Mouse (Mus musculus) intestine, postnatal 0 days (tissue): Measurements from ENCODE around the gene Dock9. TPM values are rescaled to one million over a fixed set of nuclear protein-coding genes. Genes with fewer than 3 reads are reported as not detected.

Source experiments
- ATAC-seq: fragments of 200-750 bp; cut with Nextera tagmentation; 2 replicates; pipeline ENCODE4 v1.8.0; 2017; ENCODE audit warnings: mild to moderate bottlenecking, moderate TSS enrichment, moderate library complexity
- H3K27ac ChIP-seq: fragments of 300-500 bp; sonication (generic); 2 replicates; pipeline ENCODE4 v1.5.1; 2014; ENCODE audit warnings: mild to moderate bottlenecking, low read depth, low read length, moderate library complexity
- H3K27me3 ChIP-seq: fragments of 300-500 bp; sonication (generic); replicated peaks from 2 replicates; pipeline ENCODE4 v1.6.1; 2014; ENCODE audit warnings: low read length, mixed read lengths; ENCODE audit not compliant: control insufficient read depth, insufficient read depth
- H3K36me3 ChIP-seq: fragments of 300-500 bp; sonication (generic); 2 replicates; pipeline ENCODE4 v1.6.1; 2014; ENCODE audit warnings: mild to moderate bottlenecking, moderate library complexity; ENCODE audit not compliant: control insufficient read depth, insufficient read depth
- H3K4me1 ChIP-seq: fragments of 300-500 bp; sonication (generic); replicated peaks from 2 replicates; pipeline ENCODE4 v1.6.1; 2014; ENCODE audit warnings: antibody characterized with exemption, low read length, mixed read lengths; ENCODE audit not compliant: control insufficient read depth, insufficient read depth
- H3K4me2 ChIP-seq: fragments of 300-500 bp; sonication (generic); replicated peaks from 2 replicates; pipeline ENCODE4 v1.6.1; 2014; ENCODE audit warnings: low read depth, mild to moderate bottlenecking, moderate library complexity
- H3K4me3 ChIP-seq: fragments of 300-500 bp; sonication (generic); 2 replicates; pipeline ENCODE4 v1.5.1; 2014; ENCODE audit warnings: low read depth, low read length
- H3K9ac ChIP-seq: fragments of 300-500 bp; sonication (generic); 2 replicates; pipeline ENCODE4 v1.6.1; 2014; ENCODE audit warnings: mild to moderate bottlenecking, low read depth, low read length
- H3K9me3 ChIP-seq: fragments of 300-500 bp; sonication (generic); 2 replicates; pipeline ENCODE4 v1.6.1; 2016; ENCODE audit warnings: mixed run types; ENCODE audit not compliant: control insufficient read depth
- CTCF ChIP-seq: sonication (generic); IDR thresholded peaks from 2 replicates; pipeline ENCODE4 v1.5.1; 2016; ENCODE audit warnings: low read depth, mild to moderate bottlenecking, control low read depth, antibody characterized with exemption, moderate library complexity
- WGBS: fragments of 180-500 bp; shearing (Covaris S2); extraction: QIAGEN DNeasy Blood & Tissue Kit; methylation state at CpG from one replicate; pipeline ENCODE4 v1.1.7; 2014; 5-methylcytosine and 5-hydroxymethylcytosine counted together
- polyA plus RNA-seq: library from polyadenylated mRNA; unstranded; fragments of >200 nt; fragmentation: Nextera tagmentation; extraction: Ambion mirVana; gene quantifications from 2 replicates; pipeline ENCODE4 v1.2.1, GENCODE M21; 2015

Dock9 gene
- polyA plus RNA-seq, 1 experiment from 2014 or later = 6.2 TPM

GRCm38 (mm10) chr14:121553785-121554184 lies 243.9 kb downstream of the Dock9 start:
- no peaks in the 10 kb centered on the region for H3K27me3 ChIP-seq
- no peak for TF ChIP-seq CTCF
- H3K36me3 ChIP-seq = peaks cover 39% of the 10 kb centered on the region
- H3K4me3 ChIP-seq = no peak overlapping the region
- H3K9ac ChIP-seq = no peak overlapping the region
- H3K9me3 ChIP-seq = no peaks in the 10 kb centered on the region
- H3K4me2 ChIP-seq = no peak overlapping the region
- ATAC-seq = no peak
- H3K27ac ChIP-seq = no peak overlapping the region
- H3K4me1 ChIP-seq = peaks cover 4% of the 10 kb centered on the region; the same call in 1 of the 2 replicates

GRCm38 (mm10) chr14:121552586-121552985 lies 245.1 kb downstream of the Dock9 start:
- peaks cover 4% of the 10 kb centered on the region; the same call in 1 of the 2 replicates for H3K4me1 ChIP-seq
- no peak overlapping the region for H3K4me3 ChIP-seq
- no peak overlapping the region for H3K27ac ChIP-seq
- peaks cover 36% of the 10 kb centered on the region for H3K36me3 ChIP-seq
- no peak for ATAC-seq
- H3K27me3 ChIP-seq = no peaks in the 10 kb centered on the region
- no peak overlapping the region for H3K4me2 ChIP-seq
- TF ChIP-seq CTCF = no peak
- H3K9me3 ChIP-seq = no peaks in the 10 kb centered on the region
- WGBS = 81% methylated on average over 5 of the region's 5 CpGs
- no peak overlapping the region for H3K9ac ChIP-seq

GRCm38 (mm10) chr14:121549834-121550233 lies 247.8 kb downstream of the Dock9 start:
- no peak for ATAC-seq
- 73% methylated on average over 6 of the region's 6 CpGs for WGBS
- no peaks in the 10 kb centered on the region for H3K9me3 ChIP-seq
- H3K4me1 ChIP-seq = peaks cover 4% of the 10 kb centered on the region; the same call in 1 of the 2 replicates
- no peak overlapping the region for H3K4me2 ChIP-seq
- no peak overlapping the region for H3K4me3 ChIP-seq
- H3K27ac ChIP-seq = no peak overlapping the region
- no peaks in the 10 kb centered on the region for H3K27me3 ChIP-seq
- H3K9ac ChIP-seq = no peak overlapping the region
- TF ChIP-seq CTCF = no peak
- H3K36me3 ChIP-seq = peaks cover 32% of the 10 kb centered on the region

DNA sequence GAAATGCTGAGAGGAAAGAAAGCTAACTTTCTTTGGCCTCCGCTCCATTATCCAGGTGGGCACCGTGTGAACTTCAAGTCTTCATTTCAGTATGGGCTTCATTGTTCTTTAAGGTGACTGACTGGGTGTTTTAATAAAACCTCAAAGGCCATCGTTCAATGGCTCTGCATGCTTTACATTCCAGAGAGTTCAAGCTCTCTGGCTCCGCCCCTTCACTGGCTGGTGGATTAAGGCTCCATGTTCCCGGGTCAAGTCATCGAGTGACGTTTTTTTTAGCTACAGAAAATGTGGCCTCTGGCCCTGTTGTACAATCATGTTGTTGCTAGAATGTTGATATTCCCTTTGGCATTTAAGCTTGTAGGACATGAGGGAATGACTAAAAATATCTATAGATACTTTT lies 249.9 kb downstream of the Dock9 start:
- Histone ChIP-seq H3K9ac (no peak overlapping the region), H3K27ac (no peak overlapping the region), H3K27me3 (no peaks in the 10 kb centered on the region), H3K4me1 (peaks cover 4% of the 10 kb centered on the region; the same call in 1 of the 2 replicates), H3K4me2 (no peak overlapping the region), H3K9me3 (no peaks in the 10 kb centered on the region), H3K4me3 (no peak overlapping the region), H3K36me3 (peaks cover 33% of the 10 kb centered on the region; the same call in 1 of the 2 replicates)
- no peak for ATAC-seq
- 58% methylated on average over 7 of the region's 7 CpGs for WGBS
- no peak for TF ChIP-seq CTCF

- no peak for TF ChIP-seq CTCF
- Histone ChIP-seq H3K9ac (no peak overlapping the region), H3K4me3 (no peak overlapping the region), H3K9me3 (no peaks in the 10 kb centered on the region), H3K36me3 (peaks cover 34% of the 10 kb centered on the region; the same call in 1 of the 2 replicates), H3K4me2 (no peak overlapping the region), H3K27ac (no peak overlapping the region), H3K27me3 (no peaks in the 10 kb centered on the region), H3K4me1 (peaks cover 4% of the 10 kb centered on the region; the same call in 1 of the 2 replicates)
- no peak for ATAC-seq
- WGBS = 80% methylated on average over 5 of the region's 5 CpGs
Observed at GRCm38 (mm10) chr14:121546621-121547020, 251.0 kb downstream of the Dock9 start.

- 84% methylated on average over 14 of the region's 14 CpGs for WGBS
- H3K36me3 ChIP-seq = peaks cover 36% of the 10 kb centered on the region; the same call in 1 of the 2 replicates
Observed at GRCm38 (mm10) chr14:121545551-121546331, 251.9 kb downstream of the Dock9 start.

More at GRCm38 (mm10) chr14:121545551-121546331, 251.9 kb downstream of the Dock9 start:
- ATAC-seq = no peak
- H3K9me3 ChIP-seq = no peaks in the 10 kb centered on the region
- H3K27ac ChIP-seq = no peak overlapping the region
- H3K9ac ChIP-seq = no peak overlapping the region
- no peak for TF ChIP-seq CTCF
- no peaks in the 10 kb centered on the region for H3K27me3 ChIP-seq
- peaks cover 4% of the 10 kb centered on the region; the same call in 1 of the 2 replicates for H3K4me1 ChIP-seq
- H3K4me3 ChIP-seq = no peak overlapping the region
- no peak overlapping the region for H3K4me2 ChIP-seq
